Mouse (Mus musculus) spleen, postnatal 4 days (tissue): ENCODE measurements around the gene Pea15a.

ENCODE experiments used
- DNase-seq, 2 experiments: peaks; one replicate each; pipeline ENCODE4 v3.0.0; 2022; ENCODE audit warnings: low spot score in 2 of 2

The Pea15a gene

GRCm38 (mm10) chr1:172179102-172179501, 27.5 kb downstream of the Pea15a start:
- DNase-seq: no peak

GRCm38 (mm10) chr1:172177791-172178190, 28.8 kb downstream of the Pea15a start:
- DNase-seq: no peak

DNA sequence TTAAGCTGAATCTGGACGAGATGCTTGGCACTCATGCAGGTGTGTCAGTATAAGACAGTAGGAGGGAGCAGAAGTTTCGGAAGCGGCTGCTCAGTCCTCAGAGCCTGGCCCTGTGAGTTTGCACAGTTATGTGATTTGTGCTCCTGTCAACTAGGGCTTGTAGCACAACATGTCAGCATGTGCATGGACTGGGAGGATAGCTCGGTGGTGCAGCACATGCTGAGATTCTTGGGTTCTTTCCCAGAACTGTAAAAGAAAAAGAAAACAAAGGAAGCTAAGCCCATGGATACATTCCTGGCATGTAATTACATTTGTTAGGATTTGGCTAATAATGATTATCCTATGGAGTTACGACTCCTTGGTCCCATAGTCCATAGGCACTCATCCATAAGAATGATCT, 33.4 kb downstream of the Pea15a start:
- DNase-seq: no peak

DNA sequence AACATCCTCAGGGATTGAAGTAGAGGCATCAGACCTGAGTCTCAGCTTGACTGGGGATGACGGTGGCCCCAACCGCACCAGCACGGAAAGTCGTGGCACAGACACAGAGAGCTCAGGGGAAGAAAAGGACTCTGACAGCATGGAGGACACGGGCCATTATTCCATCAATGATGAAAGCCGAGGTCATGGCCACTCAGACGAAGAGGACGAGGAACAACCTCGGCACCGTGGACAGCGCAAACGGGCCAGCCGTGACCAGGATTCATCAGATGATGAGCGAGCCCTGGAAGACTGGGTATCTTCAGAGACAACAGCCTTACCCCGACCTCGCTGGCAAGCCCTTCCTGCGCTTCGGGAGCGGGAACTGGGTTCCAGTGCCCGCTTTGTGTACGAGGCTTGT, 34.2 kb downstream of the Pea15a start:
- DNase-seq: no peak

DNA sequence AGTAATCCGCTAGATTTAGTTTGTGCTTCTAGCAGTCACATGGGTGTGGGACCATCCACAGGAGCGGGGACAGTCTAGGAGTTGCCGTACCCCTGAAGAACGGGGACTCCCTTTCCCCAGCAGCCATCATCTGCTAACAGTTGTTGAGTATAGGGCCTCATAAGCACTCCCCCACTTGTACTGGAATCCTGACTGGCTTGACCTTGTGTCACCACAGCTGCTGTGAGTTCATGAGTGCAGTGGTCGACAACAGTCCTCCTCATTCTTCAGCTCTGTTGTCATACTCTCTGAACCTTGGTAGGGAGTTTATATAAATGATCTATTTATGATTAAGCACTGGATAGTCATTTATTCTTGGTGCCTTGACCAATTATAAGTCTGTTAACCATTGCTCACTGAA, 36.8 kb downstream of the Pea15a start:
- no peak for DNase-seq

GRCm38 (mm10) chr1:172167911-172168310, 38.7 kb downstream of the Pea15a start:
- DNase-seq: no peak

DNA sequence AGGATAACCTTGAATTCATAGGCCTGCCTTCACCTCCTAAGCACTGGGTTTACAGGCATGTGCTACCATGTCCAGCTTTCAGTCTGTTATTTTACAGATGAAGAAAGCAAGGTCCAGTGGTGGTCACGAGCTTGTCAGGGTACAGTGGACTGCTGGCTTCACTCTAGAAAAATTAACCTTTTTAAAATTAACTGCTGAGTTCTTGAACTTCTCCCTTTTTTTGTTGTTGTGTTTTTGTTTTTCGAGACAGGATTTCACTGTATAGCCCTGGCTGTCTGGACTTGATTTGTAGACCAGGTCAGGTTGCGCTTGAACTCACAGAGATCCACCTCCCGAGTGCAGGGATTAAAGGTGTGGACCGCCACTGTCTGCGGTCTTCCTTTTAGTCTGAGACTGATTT, 43.6 kb downstream of the Pea15a start:
- no peak for DNase-seq

GRCm38 (mm10) chr1:172162009-172162408, 44.6 kb downstream of the Pea15a start:
- no peak for DNase-seq

DNA sequence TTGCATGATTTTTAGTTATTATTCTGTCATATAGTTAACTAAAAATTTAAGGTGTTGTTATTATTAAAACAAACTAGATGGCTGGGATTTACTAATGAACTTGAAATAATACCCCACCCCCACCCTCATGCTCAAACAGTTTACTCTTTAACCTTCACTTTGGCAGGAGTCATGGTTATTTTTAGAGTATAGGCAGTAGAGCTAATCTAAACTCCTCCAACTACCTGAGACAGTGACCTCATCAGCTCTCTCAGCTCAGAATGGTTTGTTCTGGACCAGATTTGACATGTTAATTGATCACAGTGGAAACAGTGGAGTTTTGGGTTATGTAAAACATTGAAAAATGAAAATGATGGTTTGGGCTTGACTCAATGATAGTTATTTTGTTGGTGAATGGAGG, 46.1 kb downstream of the Pea15a start:
- DNase-seq: no peak

DNA sequence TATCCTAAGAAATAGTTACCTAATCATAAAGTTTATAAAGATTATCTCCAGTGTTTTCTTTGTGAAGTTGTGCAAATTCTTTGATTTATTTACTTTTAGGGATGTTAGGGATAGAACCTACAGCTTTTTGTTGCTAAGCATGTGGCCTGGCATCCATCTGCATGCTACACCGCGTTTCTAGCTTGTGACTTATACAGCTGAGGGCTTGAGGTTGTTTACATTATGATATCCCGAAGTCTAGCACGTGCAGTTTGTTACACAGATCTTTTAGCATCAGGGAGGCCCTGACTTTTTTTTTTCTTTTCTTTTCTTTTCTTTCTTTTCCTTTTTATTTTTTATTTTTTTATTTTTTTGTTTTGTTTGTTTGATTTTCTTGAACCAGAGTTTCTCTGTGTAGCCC, 46.6 kb downstream of the Pea15a start:
- no peak for DNase-seq

GRCm38 (mm10) chr1:172155518-172155917, 51.1 kb downstream of the Pea15a start:
- no peak for DNase-seq

DNA sequence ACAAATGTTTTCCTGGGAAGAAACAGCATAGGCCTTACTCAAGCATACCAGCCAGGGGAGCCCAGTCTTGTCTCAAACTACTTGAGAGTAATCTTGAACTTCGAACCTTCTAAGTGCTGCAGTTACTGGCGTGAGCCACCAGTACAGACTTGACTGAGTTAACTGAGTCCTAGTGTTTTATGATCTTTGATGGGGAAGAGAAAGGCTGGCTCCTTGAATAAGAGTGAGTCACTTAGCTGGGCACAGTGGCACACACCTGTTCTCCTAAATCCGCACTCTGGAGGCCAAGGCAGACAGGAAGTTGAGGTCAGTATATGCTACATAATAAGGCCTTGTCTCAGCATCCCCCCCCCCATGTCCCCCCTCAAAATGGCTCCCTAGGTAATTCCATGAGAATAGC, 52.1 kb downstream of the Pea15a start:
- no peak for DNase-seq

DNA sequence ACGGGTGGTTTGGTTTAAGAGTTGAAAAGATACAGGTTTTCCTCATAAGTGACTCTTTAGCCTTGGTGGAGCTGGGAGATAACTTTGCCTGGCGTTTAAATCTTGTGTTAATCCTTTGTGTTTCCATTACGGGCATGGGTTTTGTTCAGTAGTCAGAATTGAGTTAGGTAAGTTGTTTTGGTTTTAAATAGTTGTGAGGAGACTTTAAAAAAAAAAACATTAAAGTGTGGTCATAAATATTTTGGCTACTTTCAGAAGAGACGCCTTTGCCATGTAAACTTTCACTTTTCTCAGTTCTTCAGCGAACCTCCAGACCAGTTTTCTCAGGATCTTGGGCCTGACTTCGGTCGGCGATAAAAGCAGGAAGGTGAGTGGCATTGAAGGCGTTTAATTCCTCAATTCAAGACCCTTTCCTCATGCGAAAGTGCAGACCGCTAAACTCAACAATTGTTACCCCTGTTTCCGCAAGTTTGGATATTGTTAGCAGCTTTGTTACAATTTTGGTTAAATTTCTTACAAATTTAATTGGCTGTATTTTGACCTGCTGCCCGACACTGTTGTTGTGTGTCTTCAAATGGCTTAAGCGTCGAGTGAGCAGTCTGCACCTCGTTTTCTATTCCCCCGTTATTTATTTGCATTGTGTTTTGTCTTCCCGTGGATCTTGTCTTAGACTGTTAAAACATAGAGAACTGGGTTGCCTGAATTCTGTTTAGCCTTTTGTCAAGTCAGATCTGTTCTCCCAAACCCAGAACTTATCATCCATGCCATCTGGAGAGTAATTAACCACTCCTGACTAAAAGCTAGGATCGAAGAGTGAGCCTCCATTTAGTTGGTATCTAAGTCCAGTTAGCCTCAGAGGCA, 57.4 kb downstream of the Pea15a start:
- DNase-seq: no peak

- peak; percentile 47 to 75 for DNase-seq
These were observed 58.2 kb downstream of the Pea15a start for GRCm38 (mm10) chr1:172148279-172148954.

GRCm38 (mm10) chr1:172147835-172148278, 58.7 kb downstream of the Pea15a start, which contains the start of gene Dcaf8:
Dcaf8 (plus strand) TSS chr1:172148084.
- peak; percentile 98 to 99 for DNase-seq
